Mouse (Mus musculus) cortical plate, adult 2 months (tissue): ENCODE measurements around the gene Tmem123. TPM values are rescaled to one million over a fixed set of nuclear protein-coding genes. Genes with fewer than 3 reads are reported as not detected.

ENCODE experiments used
- H3K27ac ChIP-seq: fragments of 200-500 bp; 2 replicates; pipeline ENCODE4 v1.5.1; 2012; ENCODE audit warnings: low read length, control low read depth, inconsistent platforms; ENCODE audit not compliant: insufficient read depth
- H3K4me1 ChIP-seq: fragments of 200-500 bp; 2 replicates; pipeline ENCODE4 v1.6.1; 2011; ENCODE audit warnings: low read length; ENCODE audit not compliant: control insufficient read depth, insufficient read depth
- H3K4me3 ChIP-seq: fragments of 200-500 bp; 2 replicates; pipeline ENCODE4 v1.5.1; 2011; ENCODE audit warnings: mild to moderate bottlenecking, low read length, control low read depth; ENCODE audit not compliant: insufficient read depth
- CTCF ChIP-seq: fragments of 200-500 bp; IDR thresholded peaks from 2 replicates; pipeline ENCODE4 v1.5.1; 2011; ENCODE audit warnings: mild to moderate bottlenecking, control low read depth, low read length; ENCODE audit not compliant: insufficient read depth; ENCODE audit errors: extremely low read depth
- POLR2A ChIP-seq: fragments of 200-500 bp; IDR thresholded peaks from 2 replicates; pipeline ENCODE4 v1.6.1; 2011; ENCODE audit warnings: mild to moderate bottlenecking, low read length, control low read depth; ENCODE audit not compliant: insufficient read depth; ENCODE audit errors: extremely low read depth
- polyA plus RNA-seq: library from polyadenylated mRNA; depleted of rRNA; stranded (reverse); fragments of >200 nt; gene quantifications from 2 replicates; pipeline ENCODE4 v1.2.3, GENCODE M21; 2012

Tmem123 gene
- polyA plus RNA-seq, 1 experiment: 18.1 TPM

GRCm38 (mm10) chr9:7783823-7784614 lies 20.2 kb downstream of the Tmem123 start:
- TF ChIP-seq CTCF (no peak), POLR2A (no peak)
- H3K27ac ChIP-seq: no peak overlapping the region
- no peaks in the 10 kb centered on the region for H3K4me1 ChIP-seq
- H3K4me3 ChIP-seq: no peak overlapping the region

- no peak overlapping the region for H3K27ac ChIP-seq
- TF ChIP-seq CTCF: no peak
- TF ChIP-seq POLR2A: no peak
- H3K4me1 ChIP-seq: no peaks in the 10 kb centered on the region
- H3K4me3 ChIP-seq: no peak overlapping the region
Measured at GRCm38 (mm10) chr9:7784615-7785012, 20.8 kb downstream of the Tmem123 start.

GRCm38 (mm10) chr9:7785396-7785795 lies 21.6 kb downstream of the Tmem123 start:
- TF ChIP-seq POLR2A (no peak), CTCF (no peak)
- no peaks in the 10 kb centered on the region for H3K4me1 ChIP-seq
- no peak overlapping the region for H3K4me3 ChIP-seq

GRCm38 (mm10) chr9:7786086-7786485 lies 22.2 kb downstream of the Tmem123 start:
- H3K4me3 ChIP-seq: no peak overlapping the region
- TF ChIP-seq POLR2A: no peak
- no peak for TF ChIP-seq CTCF
- no peaks in the 10 kb centered on the region for H3K4me1 ChIP-seq
- no peak overlapping the region for H3K27ac ChIP-seq

More at GRCm38 (mm10) chr9:7785396-7785795, 21.6 kb downstream of the Tmem123 start:
- no peak overlapping the region for H3K27ac ChIP-seq

GRCm38 (mm10) chr9:7788411-7788810 lies 24.6 kb downstream of the Tmem123 start:
- no peak overlapping the region for H3K4me3 ChIP-seq
- no peak for TF ChIP-seq CTCF
- no peak for TF ChIP-seq POLR2A
- H3K4me1 ChIP-seq: no peaks in the 10 kb centered on the region
- no peak overlapping the region for H3K27ac ChIP-seq

DNA sequence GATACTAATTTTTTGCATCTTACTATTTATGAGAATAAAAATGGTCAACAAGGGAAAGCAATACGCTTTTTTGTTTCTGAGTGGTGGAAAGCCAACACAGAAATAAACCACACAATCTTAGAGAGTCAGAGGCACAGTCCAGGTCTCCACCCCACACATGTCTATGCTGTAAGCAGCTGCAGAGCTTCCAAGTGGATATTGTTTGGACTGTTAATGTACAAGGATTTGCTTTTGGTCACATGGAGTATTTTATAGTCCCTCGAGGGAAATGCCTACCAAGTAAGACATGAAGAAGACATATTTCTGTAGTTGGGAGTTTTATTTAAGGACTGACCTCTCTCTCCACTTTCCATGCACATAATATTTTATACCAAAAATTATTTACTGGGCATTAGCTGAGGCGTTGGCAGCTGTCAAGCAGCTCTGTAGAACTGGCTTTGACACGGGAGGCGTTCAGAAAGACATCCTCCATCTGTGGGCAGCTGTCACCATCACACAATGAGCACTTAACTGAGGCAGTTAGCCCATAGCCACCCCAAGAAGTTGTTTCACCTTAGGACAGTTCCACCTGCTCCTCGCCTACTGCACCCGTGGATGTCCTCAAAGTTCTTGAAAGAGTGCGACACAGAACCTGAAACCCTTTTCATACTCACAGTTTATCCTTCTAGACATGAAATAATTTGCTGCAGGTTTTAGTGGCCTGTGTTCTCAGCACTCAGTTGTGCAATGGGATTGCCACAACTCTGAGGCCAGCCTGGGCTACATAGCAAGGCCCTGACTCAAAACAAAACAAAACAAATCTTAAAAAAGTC lies 26.1 kb downstream of the Tmem123 start:
- H3K4me1 ChIP-seq: no peaks in the 10 kb centered on the region
- no peak overlapping the region for H3K27ac ChIP-seq
- no peak overlapping the region for H3K4me3 ChIP-seq
- TF ChIP-seq CTCF: no peak
- TF ChIP-seq POLR2A: no peak

GRCm38 (mm10) chr9:7790580-7791084 lies 26.8 kb downstream of the Tmem123 start:
- H3K4me3 ChIP-seq: no peak overlapping the region
- no peak for TF ChIP-seq CTCF
- no peak for TF ChIP-seq POLR2A
- H3K4me1 ChIP-seq: no peaks in the 10 kb centered on the region
- H3K27ac ChIP-seq: no peak overlapping the region

GRCm38 (mm10) chr9:7793561-7793960 lies 29.7 kb downstream of the Tmem123 start:
- TF ChIP-seq POLR2A (no peak), CTCF (no peak)
- Histone ChIP-seq H3K4me1 (no peaks in the 10 kb centered on the region), H3K27ac (no peak overlapping the region), H3K4me3 (no peak overlapping the region)

DNA sequence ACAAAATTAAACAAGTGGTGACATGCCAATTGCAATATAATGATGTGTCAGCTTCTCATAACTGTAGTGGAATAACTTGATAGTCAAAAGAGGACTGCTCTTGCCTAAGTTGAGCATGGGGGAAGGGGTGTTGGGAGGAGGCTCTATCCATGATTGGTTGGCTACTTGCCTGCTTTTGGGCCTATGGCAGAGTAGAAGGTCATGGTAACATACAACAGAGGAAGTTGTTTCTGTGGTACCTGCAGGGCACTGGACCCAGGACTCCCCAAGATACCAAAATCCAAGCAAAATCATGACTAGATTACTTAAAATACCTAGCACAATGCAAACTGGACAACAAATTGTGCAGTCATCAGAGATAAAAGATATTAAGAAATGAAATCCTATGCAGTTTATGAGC lies 31.7 kb downstream of the Tmem123 start:
- Histone ChIP-seq H3K4me1 (no peaks in the 10 kb centered on the region), H3K27ac (no peak overlapping the region), H3K4me3 (no peak overlapping the region)
- TF ChIP-seq POLR2A (no peak), CTCF (no peak)

DNA sequence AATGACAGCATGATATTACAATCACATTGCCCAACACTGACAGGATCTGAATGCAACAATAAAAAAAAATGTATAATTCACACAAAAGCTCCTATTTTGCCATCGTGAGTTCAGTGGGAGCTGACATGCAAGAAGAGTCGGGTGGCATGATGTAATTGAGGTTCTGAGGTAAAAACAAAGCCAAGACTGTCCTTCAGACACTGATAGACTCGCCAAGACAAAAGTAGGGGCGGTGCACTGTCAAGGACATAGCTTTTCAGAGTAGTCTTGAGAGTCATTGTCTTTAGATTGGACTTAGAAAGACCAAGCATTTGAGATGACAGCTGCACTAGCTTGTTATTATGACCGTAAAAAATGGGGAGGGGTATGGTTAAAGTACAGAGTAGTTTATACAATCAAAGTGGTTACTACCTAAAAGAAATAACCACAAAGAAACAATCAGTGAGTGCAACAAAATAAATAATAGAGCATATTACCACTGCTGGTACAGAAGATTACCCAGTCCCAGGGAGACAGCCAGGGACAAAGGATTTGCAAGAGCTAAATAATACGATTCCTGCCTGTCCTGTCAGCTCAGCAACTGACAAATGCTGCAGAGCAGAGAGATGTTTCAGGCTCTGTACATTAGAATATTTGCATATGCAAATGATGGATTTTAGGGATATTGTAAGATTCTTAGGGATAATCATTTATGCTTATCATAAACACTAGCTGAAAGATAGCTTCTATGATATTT lies 32.5 kb downstream of the Tmem123 start:
- H3K4me3 ChIP-seq: no peak overlapping the region
- no peak overlapping the region for H3K27ac ChIP-seq
- H3K4me1 ChIP-seq: no peaks in the 10 kb centered on the region
- no peak for TF ChIP-seq CTCF
- TF ChIP-seq POLR2A: no peak
